Mouse (Mus musculus): Measurements from ENCODE around the gene Tjp3. TPM values are rescaled to one million over a fixed set of nuclear protein-coding genes. Genes with fewer than 3 reads are reported as not detected.
A peak's percentile ranks its signal among the peaks of the same experiment; 100 is the strongest.

Gene Tjp3
- polyA plus RNA-seq, 1 experiment, result 8.1 TPM

- no peaks in the 10 kb centered on the region for H3K27me3 ChIP-seq (ENCODE audit: control insufficient read depth, insufficient read depth, low read length)
- H3K4me3 ChIP-seq (ENCODE audit: extremely low read depth, insufficient read depth, insufficient read length), result peak overlapping the region; percentile 50; the same call in 1 of the 2 replicates
- 44% methylated on average over 4 of the region's 4 CpGs for WGBS
Observed at GRCm38 (mm10) chr10:81330007-81330406, 38.6 kb upstream of the Tjp3 start.

GRCm38 (mm10) chr10:81329194-81329975, 38.0 kb upstream of the Tjp3 start:
- Histone ChIP-seq H3K27ac (ENCODE audit: insufficient read depth, low read length) (peak overlapping the region; percentile 86), H3K4me1 (ENCODE audit: control insufficient read depth, insufficient read depth, insufficient read length) (peaks cover 24% of the 10 kb centered on the region), H3K4me3 (ENCODE audit: extremely low read depth, insufficient read depth, insufficient read length) (peak overlapping the region; percentile 50), H3K36me3 (ENCODE audit: control insufficient read depth, insufficient read depth, low read length) (peaks cover 28% of the 10 kb centered on the region), H3K27me3 (ENCODE audit: control insufficient read depth, insufficient read depth, low read length) (no peaks in the 10 kb centered on the region)
- peak in 1 of 2 experiments; percentile 69 for DNase-seq (ENCODE audit: low read depth in 1 of 2, low spot score in 2 of 2)
- TF ChIP-seq POLR2A (IDR thresholded peaks at IDR 0.05; ENCODE audit: low read depth, low read length) (peak; percentile 12), CTCF (IDR thresholded peaks at IDR 0.05; ENCODE audit: extremely low read depth, insufficient read depth, insufficient read length, insufficient replicate concordance) (no peak)
- 9% methylated on average over 10 of the region's 10 CpGs for WGBS

More at GRCm38 (mm10) chr10:81330007-81330406, 38.6 kb upstream of the Tjp3 start:
- TF ChIP-seq CTCF (IDR thresholded peaks at IDR 0.05; ENCODE audit: extremely low read depth, insufficient read depth, insufficient read length, insufficient replicate concordance), result no peak
- no peak for TF ChIP-seq POLR2A (IDR thresholded peaks at IDR 0.05; ENCODE audit: low read depth, low read length)
- peaks cover 23% of the 10 kb centered on the region for H3K36me3 ChIP-seq (ENCODE audit: control insufficient read depth, insufficient read depth, low read length)
- DNase-seq (ENCODE audit: low read depth in 1 of 2, low spot score in 2 of 2), result no peak
- H3K4me1 ChIP-seq (ENCODE audit: control insufficient read depth, insufficient read depth, insufficient read length), result peaks cover 24% of the 10 kb centered on the region
- peak overlapping the region; percentile 86 for H3K27ac ChIP-seq (ENCODE audit: insufficient read depth, low read length)

- 6% methylated on average over 10 of the region's 10 CpGs for WGBS
- peak within 1 kb of the TSS; percentile 50 for H3K4me3 ChIP-seq (ENCODE audit: extremely low read depth, insufficient read depth, insufficient read length)
- peaks cover 37% of the 10 kb centered on the region for H3K36me3 ChIP-seq (ENCODE audit: control insufficient read depth, insufficient read depth, low read length)
- peak in 1 of 2 experiments; percentile 64 for DNase-seq (ENCODE audit: low read depth in 1 of 2, low spot score in 2 of 2)
- peak within 1 kb of the TSS; percentile 86 for H3K27ac ChIP-seq (ENCODE audit: insufficient read depth, low read length)
- peaks cover 24% of the 10 kb centered on the region for H3K4me1 ChIP-seq (ENCODE audit: control insufficient read depth, insufficient read depth, insufficient read length)
- no peaks in the 10 kb centered on the region for H3K27me3 ChIP-seq (ENCODE audit: control insufficient read depth, insufficient read depth, low read length)
- TF ChIP-seq CTCF (IDR thresholded peaks at IDR 0.05; ENCODE audit: extremely low read depth, insufficient read depth, insufficient read length, insufficient replicate concordance) (peak; percentile 20; the same call in 1 of the 2 replicates), POLR2A (IDR thresholded peaks at IDR 0.05; ENCODE audit: low read depth, low read length) (peak; percentile 46; the same call in 1 of the 2 replicates)
Observed at GRCm38 (mm10) chr10:81328386-81328785, 37.0 kb upstream of the Tjp3 start, which contains the start of gene Tbxa2r. Gene Tbxa2r, plus strand, starts transcription at chr10:81328731.

GRCm38 (mm10) chr10:81327959-81328358, 36.6 kb upstream of the Tjp3 start:
- H3K27ac ChIP-seq (ENCODE audit: insufficient read depth, low read length), result peak overlapping the region; percentile 86
- TF ChIP-seq POLR2A (IDR thresholded peaks at IDR 0.05; ENCODE audit: low read depth, low read length) (no peak), CTCF (IDR thresholded peaks at IDR 0.05; ENCODE audit: extremely low read depth, insufficient read depth, insufficient read length, insufficient replicate concordance) (no peak)
- WGBS, result 45% methylated on average over 2 of the region's 2 CpGs
- no peak overlapping the region for H3K4me3 ChIP-seq (ENCODE audit: extremely low read depth, insufficient read depth, insufficient read length)
- no peaks in the 10 kb centered on the region for H3K27me3 ChIP-seq (ENCODE audit: control insufficient read depth, insufficient read depth, low read length)
- H3K36me3 ChIP-seq (ENCODE audit: control insufficient read depth, insufficient read depth, low read length), result peaks cover 41% of the 10 kb centered on the region
- no peak for DNase-seq (ENCODE audit: low read depth in 1 of 2, low spot score in 2 of 2)
- peaks cover 24% of the 10 kb centered on the region for H3K4me1 ChIP-seq (ENCODE audit: control insufficient read depth, insufficient read depth, insufficient read length)

GRCm38 (mm10) chr10:81326858-81327257, 35.5 kb upstream of the Tjp3 start:
- Histone ChIP-seq H3K27me3 (ENCODE audit: control insufficient read depth, insufficient read depth, low read length) (no peaks in the 10 kb centered on the region), H3K36me3 (ENCODE audit: control insufficient read depth, insufficient read depth, low read length) (peaks cover 42% of the 10 kb centered on the region), H3K4me1 (ENCODE audit: control insufficient read depth, insufficient read depth, insufficient read length) (peaks cover 25% of the 10 kb centered on the region; the same call in 1 of the 2 replicates), H3K4me3 (ENCODE audit: extremely low read depth, insufficient read depth, insufficient read length) (no peak overlapping the region), H3K27ac (ENCODE audit: insufficient read depth, low read length) (peak overlapping the region; percentile 39)
- DNase-seq (ENCODE audit: low read depth in 1 of 2, low spot score in 2 of 2), result no peak
- no peak for TF ChIP-seq CTCF (IDR thresholded peaks at IDR 0.05; ENCODE audit: extremely low read depth, insufficient read depth, insufficient read length, insufficient replicate concordance)
- no peak for TF ChIP-seq POLR2A (IDR thresholded peaks at IDR 0.05; ENCODE audit: low read depth, low read length)
- 29% methylated on average over 6 of the region's 6 CpGs for WGBS

- TF ChIP-seq POLR2A (IDR thresholded peaks at IDR 0.05; ENCODE audit: low read depth, low read length) (no peak), CTCF (IDR thresholded peaks at IDR 0.05; ENCODE audit: extremely low read depth, insufficient read depth, insufficient read length, insufficient replicate concordance) (no peak)
- H3K4me1 ChIP-seq (ENCODE audit: control insufficient read depth, insufficient read depth, insufficient read length), result peaks cover 26% of the 10 kb centered on the region; the same call in 1 of the 2 replicates
- WGBS, result 94% methylated on average over 18 of the region's 18 CpGs
- DNase-seq (ENCODE audit: low read depth in 1 of 2, low spot score in 2 of 2), result no peak
- H3K27me3 ChIP-seq (ENCODE audit: control insufficient read depth, insufficient read depth, low read length), result no peaks in the 10 kb centered on the region
- no peak overlapping the region for H3K4me3 ChIP-seq (ENCODE audit: extremely low read depth, insufficient read depth, insufficient read length)
- H3K27ac ChIP-seq (ENCODE audit: insufficient read depth, low read length), result no peak overlapping the region
- peaks cover 42% of the 10 kb centered on the region for H3K36me3 ChIP-seq (ENCODE audit: control insufficient read depth, insufficient read depth, low read length)
Observed at GRCm38 (mm10) chr10:81325781-81326180, 34.4 kb upstream of the Tjp3 start.

Data from spleen, adult 2 months (tissue).